Mouse (Mus musculus): ENCODE data around the gene Rab40c. TPM values are rescaled to one million over a fixed set of nuclear protein-coding genes. Genes with fewer than 3 reads are reported as not detected.

Gene Rab40c
- polyA plus RNA-seq, 1 experiment from 2014 or later = 25.1 TPM

- WGBS = 4% methylated on average over 65 of the region's 65 CpGs
These were observed 58.5 kb downstream of the Rab40c start, which contains the start of gene Wdr90 for GRCm38 (mm10) chr17:25860832-25861703. Gene Wdr90, minus strand, starts transcription at chr17:25861501.

GRCm38 (mm10) chr17:25860229-25860628, 59.3 kb downstream of the Rab40c start:
- no peak for ATAC-seq (ENCODE audit: low read depth)
- no peak overlapping the region for H3K27ac ChIP-seq (ENCODE audit: low read depth, low read length)
- peaks cover 8% of the 10 kb centered on the region for H3K4me1 ChIP-seq (ENCODE audit: control insufficient read depth, insufficient read depth, low read length)
- H3K36me3 ChIP-seq (ENCODE audit: control insufficient read depth, insufficient read depth, low read length) = no peaks in the 10 kb centered on the region
- H3K9ac ChIP-seq (replicated peaks; ENCODE audit: low read depth, low read length) = no peak overlapping the region
- no peaks in the 10 kb centered on the region for H3K9me3 ChIP-seq (ENCODE audit: control insufficient read depth, low read length)
- no peak overlapping the region for H3K4me2 ChIP-seq (ENCODE audit: low read depth, low read length)
- 95% methylated on average over 6 of the region's 6 CpGs for WGBS
- H3K27me3 ChIP-seq (ENCODE audit: control insufficient read depth, insufficient read depth, low read length) = no peaks in the 10 kb centered on the region
- H3K4me3 ChIP-seq (ENCODE audit: low read depth, low read length) = no peak overlapping the region

More at GRCm38 (mm10) chr17:25860832-25861703, 58.5 kb downstream of the Rab40c start, which contains the start of gene Wdr90:
- H3K4me3 ChIP-seq (ENCODE audit: low read depth, low read length) = peak within 1 kb of the TSS; percentile 60
- ATAC-seq (ENCODE audit: low read depth) = peak; percentile 94
- H3K27ac ChIP-seq (ENCODE audit: low read depth, low read length) = peak within 1 kb of the TSS; percentile 74
- H3K27me3 ChIP-seq (ENCODE audit: control insufficient read depth, insufficient read depth, low read length) = no peaks in the 10 kb centered on the region
- no peaks in the 10 kb centered on the region for H3K36me3 ChIP-seq (ENCODE audit: control insufficient read depth, insufficient read depth, low read length)
- no peaks in the 10 kb centered on the region for H3K9me3 ChIP-seq (ENCODE audit: control insufficient read depth, low read length)
- peak within 1 kb of the TSS; percentile 79 for H3K9ac ChIP-seq (replicated peaks; ENCODE audit: low read depth, low read length)
- H3K4me1 ChIP-seq (ENCODE audit: control insufficient read depth, insufficient read depth, low read length) = peaks cover 8% of the 10 kb centered on the region
- H3K4me2 ChIP-seq (ENCODE audit: low read depth, low read length) = peak within 1 kb of the TSS; percentile 89

GRCm38 (mm10) chr17:25844396-25844901, 75.1 kb downstream of the Rab40c start, which contains the start of gene Rhot2:
Gene Rhot2, minus strand, starts transcription at chr17:25844851.
- Histone ChIP-seq H3K27me3 (ENCODE audit: control insufficient read depth, insufficient read depth, low read length) (no peaks in the 10 kb centered on the region), H3K4me1 (ENCODE audit: control insufficient read depth, insufficient read depth, low read length) (peaks cover 12% of the 10 kb centered on the region; the same call in 1 of the 2 replicates), H3K4me3 (ENCODE audit: low read depth, low read length) (peak within 1 kb of the TSS; percentile 81), H3K4me2 (ENCODE audit: low read depth, low read length) (peak within 1 kb of the TSS; percentile 93), H3K9me3 (ENCODE audit: control insufficient read depth, low read length) (no peaks in the 10 kb centered on the region), H3K27ac (ENCODE audit: low read depth, low read length) (peak within 1 kb of the TSS; percentile 64), H3K9ac (replicated peaks; ENCODE audit: low read depth, low read length) (peak within 1 kb of the TSS; percentile 67), H3K36me3 (ENCODE audit: control insufficient read depth, insufficient read depth, low read length) (peaks cover 32% of the 10 kb centered on the region)
- ATAC-seq (ENCODE audit: low read depth) = peak; percentile 95
- under 1% methylated on average over 21 of the region's 21 CpGs for WGBS

GRCm38 (mm10) chr17:25843636-25844395, 75.7 kb downstream of the Rab40c start:
- Histone ChIP-seq H3K27me3 (ENCODE audit: control insufficient read depth, insufficient read depth, low read length) (no peaks in the 10 kb centered on the region), H3K27ac (ENCODE audit: low read depth, low read length) (peak overlapping the region; percentile 64), H3K4me2 (ENCODE audit: low read depth, low read length) (peak overlapping the region; percentile 93), H3K4me3 (ENCODE audit: low read depth, low read length) (peak overlapping the region; percentile 81), H3K9ac (replicated peaks; ENCODE audit: low read depth, low read length) (peak overlapping the region; percentile 67), H3K4me1 (ENCODE audit: control insufficient read depth, insufficient read depth, low read length) (peaks cover 12% of the 10 kb centered on the region; the same call in 1 of the 2 replicates), H3K36me3 (ENCODE audit: control insufficient read depth, insufficient read depth, low read length) (peaks cover 34% of the 10 kb centered on the region), H3K9me3 (ENCODE audit: control insufficient read depth, low read length) (no peaks in the 10 kb centered on the region)
- peak; percentile 42 for ATAC-seq (ENCODE audit: low read depth)
- WGBS = 4% methylated on average over 38 of the region's 38 CpGs

GRCm38 (mm10) chr17:25843122-25843521, 76.4 kb downstream of the Rab40c start:
- peaks cover 12% of the 10 kb centered on the region; the same call in 1 of the 2 replicates for H3K4me1 ChIP-seq (ENCODE audit: control insufficient read depth, insufficient read depth, low read length)
- H3K4me3 ChIP-seq (ENCODE audit: low read depth, low read length) = peak overlapping the region; percentile 81; the same call in 1 of the 2 replicates
- 95% methylated on average over 4 of the region's 4 CpGs for WGBS
- no peak for ATAC-seq (ENCODE audit: low read depth)
- no peaks in the 10 kb centered on the region for H3K9me3 ChIP-seq (ENCODE audit: control insufficient read depth, low read length)
- H3K9ac ChIP-seq (replicated peaks; ENCODE audit: low read depth, low read length) = no peak overlapping the region
- peak overlapping the region; percentile 93; the same call in 1 of the 2 replicates for H3K4me2 ChIP-seq (ENCODE audit: low read depth, low read length)
- no peak overlapping the region for H3K27ac ChIP-seq (ENCODE audit: low read depth, low read length)
- H3K36me3 ChIP-seq (ENCODE audit: control insufficient read depth, insufficient read depth, low read length) = peaks cover 34% of the 10 kb centered on the region
- no peaks in the 10 kb centered on the region for H3K27me3 ChIP-seq (ENCODE audit: control insufficient read depth, insufficient read depth, low read length)

GRCm38 (mm10) chr17:25842509-25842908, 77.0 kb downstream of the Rab40c start:
- Histone ChIP-seq H3K9ac (replicated peaks; ENCODE audit: low read depth, low read length) (no peak overlapping the region), H3K4me3 (ENCODE audit: low read depth, low read length) (no peak overlapping the region), H3K4me2 (ENCODE audit: low read depth, low read length) (no peak overlapping the region), H3K27ac (ENCODE audit: low read depth, low read length) (no peak overlapping the region), H3K36me3 (ENCODE audit: control insufficient read depth, insufficient read depth, low read length) (peaks cover 32% of the 10 kb centered on the region), H3K4me1 (ENCODE audit: control insufficient read depth, insufficient read depth, low read length) (peaks cover 14% of the 10 kb centered on the region; the same call in 1 of the 2 replicates), H3K9me3 (ENCODE audit: control insufficient read depth, low read length) (no peaks in the 10 kb centered on the region), H3K27me3 (ENCODE audit: control insufficient read depth, insufficient read depth, low read length) (no peaks in the 10 kb centered on the region)
- ATAC-seq (ENCODE audit: low read depth) = no peak
- 90% methylated on average over 3 of the region's 3 CpGs for WGBS

- Histone ChIP-seq H3K9ac (replicated peaks; ENCODE audit: low read depth, low read length) (no peak within 1 kb of the TSS), H3K36me3 (ENCODE audit: control insufficient read depth, insufficient read depth, low read length) (peaks cover 28% of the 10 kb centered on the region), H3K4me1 (ENCODE audit: control insufficient read depth, insufficient read depth, low read length) (peaks cover 24% of the 10 kb centered on the region), H3K4me2 (ENCODE audit: low read depth, low read length) (no peak within 1 kb of the TSS), H3K4me3 (ENCODE audit: low read depth, low read length) (no peak within 1 kb of the TSS), H3K27me3 (ENCODE audit: control insufficient read depth, insufficient read depth, low read length) (no peaks in the 10 kb centered on the region), H3K27ac (ENCODE audit: low read depth, low read length) (no peak within 1 kb of the TSS), H3K9me3 (ENCODE audit: control insufficient read depth, low read length) (no peaks in the 10 kb centered on the region)
- no peak for ATAC-seq (ENCODE audit: low read depth)
- WGBS = 95% methylated on average over 22 of the region's 22 CpGs
These were observed 78.2 kb downstream of the Rab40c start, which contains the start of gene Gm20683 for GRCm38 (mm10) chr17:25841117-25841880. Gene Gm20683, minus strand, starts transcription at chr17:25841763.

- H3K4me2 ChIP-seq (ENCODE audit: low read depth, low read length) = no peak overlapping the region
- no peak overlapping the region for H3K4me3 ChIP-seq (ENCODE audit: low read depth, low read length)
- H3K4me1 ChIP-seq (ENCODE audit: control insufficient read depth, insufficient read depth, low read length) = peaks cover 32% of the 10 kb centered on the region
- H3K9ac ChIP-seq (replicated peaks; ENCODE audit: low read depth, low read length) = no peak overlapping the region
- H3K36me3 ChIP-seq (ENCODE audit: control insufficient read depth, insufficient read depth, low read length) = peaks cover 28% of the 10 kb centered on the region
- ATAC-seq (ENCODE audit: low read depth) = no peak
- WGBS = 93% methylated on average over 6 of the region's 6 CpGs
- H3K27ac ChIP-seq (ENCODE audit: low read depth, low read length) = no peak overlapping the region
- no peaks in the 10 kb centered on the region for H3K9me3 ChIP-seq (ENCODE audit: control insufficient read depth, low read length)
- H3K27me3 ChIP-seq (ENCODE audit: control insufficient read depth, insufficient read depth, low read length) = no peaks in the 10 kb centered on the region
These were observed 79.0 kb downstream of the Rab40c start for GRCm38 (mm10) chr17:25840519-25840918.
